Mouse (Mus musculus) MEL (cell line): ENCODE data around the gene Rtn2.

Source experiments
- ELF1 ChIP-seq: IDR thresholded peaks from 2 replicates; pipeline ENCODE4 v1.6.1; 2014; ENCODE audit warnings: low read depth, mild to moderate bottlenecking, inconsistent platforms, low read length, improper control_type of control experiment, moderate library complexity
- EP300 ChIP-seq, 2 experiments: IDR thresholded peaks; 2 replicates each; pipeline ENCODE4 v1.6.1; 2011; ENCODE audit warnings: improper control_type of control experiment in 2 of 2, low read length in 2 of 2, low read depth in 1 of 2, mild to moderate bottlenecking in 1 of 2

DNA sequence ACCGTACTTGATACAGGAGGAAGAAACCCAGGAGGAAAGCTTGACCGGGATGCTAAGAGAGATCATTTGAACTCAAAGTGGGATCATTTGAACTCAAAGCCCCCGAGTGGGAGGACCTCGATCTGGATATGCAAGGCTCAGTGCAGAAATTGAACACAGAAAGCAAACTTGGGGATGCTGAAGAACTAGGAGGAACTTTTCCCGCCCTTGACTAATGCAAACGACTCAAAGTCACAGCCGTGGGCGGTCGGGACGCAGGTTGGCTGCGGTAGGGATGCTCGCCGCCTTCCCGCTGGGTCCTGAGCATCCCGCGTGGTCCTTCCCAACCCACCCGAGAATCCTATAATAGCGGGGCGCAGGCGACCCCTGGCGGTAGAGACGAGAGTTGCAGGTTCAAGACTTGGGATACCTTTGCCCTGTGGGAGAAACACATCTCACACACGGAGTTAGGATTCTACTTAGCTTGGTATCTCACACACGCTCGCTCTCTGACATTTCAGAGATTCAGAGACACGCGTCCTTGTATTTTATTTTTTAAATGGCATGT, 60.1 kb downstream of the Rtn2 start:
- TF ChIP-seq ELF1 (no peak), EP300 (IDR thresholded peaks at IDR 0.05; ENCODE audit: low read depth in 1 of 2, low read length in 2 of 2) (no peak)
